Mouse (Mus musculus) monocyte, adult 5-6 weeks (primary cell): ENCODE data around the gene Lypd6. TPM values are rescaled to one million over a fixed set of nuclear protein-coding genes. Genes with fewer than 3 reads are reported as not detected.

ENCODE experiments used
- ATAC-seq: fragments of 153-309, 156-312 bp; replicated peaks from 2 replicates; pipeline ENCODE4 v1.8.0; 2017; ENCODE audit warnings: mild to moderate bottlenecking; ENCODE audit not compliant: low TSS enrichment, insufficient number of reproducible peaks, severe bottlenecking, poor library complexity, low FRiP score
- total RNA-seq: library from RNA; stranded (forward); fragments of 200-1000, 200-491, 200-594 nt; gene quantifications from 3 replicates; pipeline ENCODE4 v1.2.3, GENCODE M21; 2017

Lypd6 gene
- total RNA-seq, 1 experiment from 2014 or later: not detected

- no peak for ATAC-seq
These were observed 167.3 kb downstream of the Lypd6 start for GRCm38 (mm10) chr2:50233491-50233890.

Other genes starting within 250 kb of the Lypd6 start
- 44.5 to 47.4 TPM (median 46.0 TPM) in 3 replicates for gene Mmadhc, start 230.4 kb downstream of the Lypd6 start, total RNA-seq